Mouse (Mus musculus): ENCODE measurements around the gene Zbtb42. TPM values are rescaled to one million over a fixed set of nuclear protein-coding genes. Genes with fewer than 3 reads are reported as not detected.

The Zbtb42 gene
- polyA plus RNA-seq (2015; fragmentation: Nextera tagmentation; extraction: Ambion mirVana): 2.5 and 3.3 TPM in 2 replicates

GRCm38 (mm10) chr12:112678555-112679026 is at the start of gene Zbtb42:
TSS of gene Zbtb42 (plus strand) at chr12:112678828.

DNA sequence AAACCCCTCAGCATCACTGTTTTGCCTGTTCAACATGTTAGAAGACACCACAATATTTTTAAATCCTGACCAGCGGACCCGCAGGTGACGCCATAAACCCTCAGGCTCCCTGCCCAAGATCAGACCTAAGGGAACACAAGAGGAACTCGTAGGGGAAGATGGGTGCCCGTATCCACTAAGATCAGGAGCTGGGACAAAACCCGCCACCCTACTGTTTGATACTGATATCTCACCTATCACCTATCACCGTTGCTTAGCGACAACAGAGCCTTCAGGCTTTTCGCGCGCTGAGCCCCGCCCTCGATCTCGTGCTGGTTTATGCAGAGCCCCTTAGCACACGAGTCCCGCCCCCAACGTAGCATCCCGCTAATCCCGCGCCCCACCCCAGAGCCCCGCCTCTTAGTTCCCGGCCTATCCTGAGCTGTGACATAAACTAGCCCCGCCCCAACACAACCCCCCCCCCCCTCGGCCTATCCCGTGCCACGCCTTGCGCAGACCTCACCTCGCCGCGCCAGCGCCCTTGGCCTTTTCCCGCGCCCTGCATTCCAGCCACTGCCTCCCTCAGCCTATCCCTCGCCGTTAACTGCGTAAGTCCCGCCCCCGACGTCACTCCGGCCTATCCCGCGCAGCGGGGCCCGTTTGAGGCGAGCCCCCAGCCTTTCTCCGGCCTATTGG is 34.3 kb upstream of the Zbtb42 start, which contains the start of gene Siva1:
Siva1 (plus strand) TSS at position 500 of the 675 bp plus-strand sequence.

DNA sequence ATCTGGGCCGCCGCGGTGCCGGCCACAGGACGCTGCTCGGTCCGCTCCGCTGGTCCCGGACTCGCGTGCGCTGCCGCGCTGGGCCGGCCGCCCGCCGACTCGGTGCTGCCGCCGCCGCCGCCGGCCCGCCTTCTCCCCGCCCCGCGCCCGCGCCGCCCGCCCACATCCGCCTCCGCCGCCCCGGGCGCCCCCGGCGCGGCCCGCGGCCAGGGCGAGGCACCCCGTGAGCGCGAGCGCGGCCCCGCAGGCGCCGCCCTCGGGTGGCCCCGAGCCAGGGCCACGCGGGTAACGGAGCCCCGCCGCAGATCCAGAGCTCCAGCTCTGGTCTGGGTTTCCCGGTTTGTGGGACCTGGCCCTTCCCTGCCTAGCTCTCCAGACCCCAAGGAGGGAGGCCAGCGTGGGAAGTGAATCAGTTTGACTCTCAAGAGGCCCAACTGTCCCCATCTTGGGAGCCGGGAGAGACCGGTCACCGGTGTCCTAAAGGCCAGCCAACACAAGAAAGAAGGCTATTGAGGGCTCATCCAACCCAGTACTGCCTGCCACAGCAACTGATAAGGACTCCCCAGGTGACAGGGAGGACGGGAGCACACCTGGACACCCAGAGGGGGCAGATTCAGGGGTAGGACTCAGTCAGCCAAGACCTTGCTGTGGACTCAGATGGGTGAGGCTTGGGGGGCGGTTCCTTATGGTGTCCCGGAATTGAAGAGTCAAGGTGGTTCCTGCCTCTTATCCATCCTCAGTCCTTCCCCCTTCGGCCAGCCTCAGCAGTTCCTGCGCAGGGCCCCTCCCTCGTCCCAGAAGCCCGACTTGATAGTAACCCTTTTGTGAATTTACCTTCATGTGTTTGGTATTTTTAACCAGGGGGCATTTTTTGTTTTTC is 4.3 kb upstream of the Zbtb42 start, which contains the start of gene Akt1:
Akt1 (minus strand) TSS at position 753 of the 880 bp plus-strand sequence.

DNA sequence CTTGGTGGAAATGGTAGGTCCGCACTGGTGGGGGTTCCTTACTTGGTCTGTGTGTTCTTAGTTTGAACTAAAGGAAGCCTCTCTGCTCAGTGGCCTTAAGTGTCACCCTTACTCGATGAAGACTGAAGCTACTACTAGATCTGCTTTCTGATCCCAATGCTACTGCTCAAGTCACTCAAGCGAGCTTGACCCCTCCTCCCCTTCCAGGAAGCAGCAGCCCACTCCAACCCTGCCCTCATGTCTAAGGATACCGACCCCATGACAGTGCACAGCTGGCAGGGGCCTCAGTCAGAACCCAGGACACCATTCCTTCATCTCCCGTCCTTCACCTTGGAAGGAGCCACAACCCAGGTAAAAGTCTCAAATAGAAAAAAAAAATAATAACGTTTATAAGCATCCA is 41.6 kb downstream of the Zbtb42 start, which contains the start of gene Cep170b:
Cep170b (plus strand) TSS at position 240 of the 400 bp plus-strand sequence.

Other genes with a start within 250 kb of the Zbtb42 start
- gene A530016L24Rik, start 189.4 kb upstream of the Zbtb42 start, polyA plus RNA-seq (2015; fragmentation: Nextera tagmentation; extraction: Ambion mirVana): 0.19 TPM in 1 of 2 replicates, not detected in the other
- gene Tmem179, start 162.1 kb upstream of the Zbtb42 start, polyA plus RNA-seq (2015; fragmentation: Nextera tagmentation; extraction: Ambion mirVana): 0.07 TPM in 1 of 2 replicates, not detected in the other
- 4.6 and 5.2 TPM in 2 replicates for gene Inf2, start 90.0 kb upstream of the Zbtb42 start, polyA plus RNA-seq (2015; fragmentation: Nextera tagmentation; extraction: Ambion mirVana)
- 16.2 and 20.9 TPM in 2 replicates for gene Adssl1, start 58.8 kb upstream of the Zbtb42 start, polyA plus RNA-seq (2015; fragmentation: Nextera tagmentation; extraction: Ambion mirVana)
- 169 and 179 TPM in 2 replicates for gene Siva1, start 34.1 kb upstream of the Zbtb42 start, polyA plus RNA-seq (2015; fragmentation: Nextera tagmentation; extraction: Ambion mirVana)
- 38.2 and 46.3 TPM in 2 replicates for gene Akt1, start 3.9 kb upstream of the Zbtb42 start, polyA plus RNA-seq (2015; fragmentation: Nextera tagmentation; extraction: Ambion mirVana)
- 2.0 and 2.6 TPM in 2 replicates for gene Cep170b, start 41.6 kb downstream of the Zbtb42 start, polyA plus RNA-seq (2015; fragmentation: Nextera tagmentation; extraction: Ambion mirVana)
- gene Pld4, start 81.8 kb downstream of the Zbtb42 start, polyA plus RNA-seq (2015; fragmentation: Nextera tagmentation; extraction: Ambion mirVana): 26.8 and 42.1 TPM in 2 replicates
- 1.5 and 1.7 TPM in 2 replicates for gene Ahnak2, start 123.8 kb downstream of the Zbtb42 start, polyA plus RNA-seq (2015; fragmentation: Nextera tagmentation; extraction: Ambion mirVana)
- 1.4 and 1.8 TPM in 2 replicates for gene Clba1, start 130.1 kb downstream of the Zbtb42 start, polyA plus RNA-seq (2015; fragmentation: Nextera tagmentation; extraction: Ambion mirVana)
- 77.8 and 82.7 TPM in 2 replicates for gene Cdca4, start 150.6 kb downstream of the Zbtb42 start, polyA plus RNA-seq (2015; fragmentation: Nextera tagmentation; extraction: Ambion mirVana)
- gene Gpr132, start 189.4 kb downstream of the Zbtb42 start, polyA plus RNA-seq (2015; fragmentation: Nextera tagmentation; extraction: Ambion mirVana): 1.6 and 1.7 TPM in 2 replicates

All from spleen, postnatal 0 days (tissue).